ENCODE assay signal across 10 mouse cellular contexts in the genomic region with DNA sequence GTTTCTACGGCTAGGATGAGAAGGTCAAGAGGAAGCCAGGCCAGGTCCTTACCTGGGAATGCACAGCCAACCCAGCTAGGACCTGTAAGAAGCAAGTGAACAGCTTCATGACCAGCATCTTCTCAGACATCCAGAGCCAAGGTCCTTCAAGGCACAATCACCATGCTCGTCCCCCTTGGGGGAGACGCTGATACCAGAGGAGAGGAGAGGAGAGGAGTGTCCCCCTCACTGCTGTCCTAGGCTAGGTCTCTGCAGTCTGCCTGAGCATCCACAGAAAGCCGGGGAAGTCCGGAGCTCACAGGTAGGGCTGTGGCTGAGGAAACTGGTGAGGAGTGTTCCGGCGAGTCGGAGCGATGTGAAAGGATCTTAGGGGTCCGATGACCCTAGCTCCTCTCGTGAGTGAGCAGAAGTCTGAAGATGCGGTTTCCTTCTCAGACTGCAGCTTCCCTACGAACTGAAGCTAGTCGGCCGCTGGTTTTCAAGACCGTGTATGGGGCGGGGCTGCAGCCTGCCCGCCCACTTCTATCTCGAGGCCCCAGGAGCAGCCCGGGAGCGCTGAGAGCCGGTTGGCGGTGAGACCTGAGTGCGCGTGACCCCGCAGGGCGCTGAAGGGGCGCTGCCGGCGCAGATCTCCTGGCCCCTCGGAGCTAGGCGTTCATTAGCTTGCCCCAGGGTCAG. TPM values are rescaled to one million over a fixed set of nuclear protein-coding genes. Genes with fewer than 3 reads are reported as not detected.
DNase-seq lines count a peak whose midpoint lies in the region; ATAC-seq and TF ChIP-seq lines count a peak whose summit lies in the region.
"Had no signal": no experiment of that assay in that cellular context is flagged by ENCODE, and none has a peak within 500 bp of the region (broad histone marks: within the 10 kb centered on the region; RNA-seq: fewer than 3 reads in every experiment).

No protein-coding gene starts in this region.

- 3% methylated on average over 32 of the region's 32 CpGs for WGBS in heart, embryonic 10.5 days
- WGBS in kidney, postnatal 0 days: 2% methylated on average over 32 of the region's 32 CpGs

- no peak for TF ChIP-seq CTCF in kidney, postnatal 0 days (IDR thresholded peaks at IDR 0.05; ENCODE audit: low read depth)

- H3K36me3 ChIP-seq in heart, embryonic 10.5 days: no peaks in the 10 kb centered on the region
- H3K36me3 ChIP-seq in kidney, postnatal 0 days (ENCODE audit: insufficient read depth, low read length): no peaks in the 10 kb centered on the region

- DNase-seq in cerebellum, postnatal 25 days: peak; percentile 41 to 44
- DNase-seq in cerebellum, adult 8-10 months: no peak
- peak; percentile 50 for DNase-seq in c-Kit-positive CD71-positive TER-119-negative erythroid progenitor cells, embryonic 14.5 days (ENCODE audit: low read depth)
- DNase-seq in heart, embryonic 10.5 days (ENCODE audit: low spot score): no peak
- DNase-seq in kidney, postnatal 0 days (ENCODE audit: low spot score): peak; percentile 77
- DNase-seq in lung, postnatal 4 days: peak; percentile 64 to 67
- DNase-seq in spleen, postnatal 10 days (ENCODE audit: low spot score in 2 of 2): peak; percentile 27 to 52
- DNase-seq in right cerebral cortex, postnatal 10 days (ENCODE audit: low spot score in 2 of 2): no peak

- H3K4me3 ChIP-seq in heart, embryonic 10.5 days: peak overlapping the region; percentile 55
- peak overlapping the region; percentile 31 for H3K4me3 ChIP-seq in kidney, postnatal 0 days (replicated peaks; ENCODE audit: low read depth, low read length)

- peak overlapping the region; percentile 47 for H3K9ac ChIP-seq in kidney, postnatal 0 days (ENCODE audit: low read depth, low read length)

- H3K9me3 ChIP-seq in heart, embryonic 10.5 days: no peaks in the 10 kb centered on the region
- no peaks in the 10 kb centered on the region for H3K9me3 ChIP-seq in kidney, postnatal 0 days (replicated peaks; ENCODE audit: low read length)

- H3K27ac ChIP-seq in heart, embryonic 10.5 days: peak overlapping the region; percentile 88
- no peak overlapping the region for H3K27ac ChIP-seq in kidney, postnatal 0 days
- H3K27ac ChIP-seq: macrophage had no signal

- ATAC-seq in kidney, postnatal 0 days (replicated peaks; ENCODE audit: low FRiP score, low read depth): no peak; the same call in 1 of the 2 replicates
- ATAC-seq: Patski had no signal

- H3K27me3 ChIP-seq in heart, embryonic 10.5 days (ENCODE audit: insufficient read depth, poor library complexity, severe bottlenecking): peaks cover 52% of the 10 kb centered on the region
- H3K27me3 ChIP-seq in kidney, postnatal 0 days (ENCODE audit: insufficient read depth, low read length): no peaks in the 10 kb centered on the region; the same call in 1 of the 2 replicates
- H3K27me3 ChIP-seq: Patski had no signal

- peak overlapping the region; percentile 62 for H3K4me2 ChIP-seq in kidney, postnatal 0 days (ENCODE audit: low read length)

- H3K4me1 ChIP-seq in heart, embryonic 10.5 days: peaks cover 74% of the 10 kb centered on the region
- H3K4me1 ChIP-seq in kidney, postnatal 0 days (replicated peaks; ENCODE audit: insufficient read depth, low read length): peaks cover 27% of the 10 kb centered on the region

RNA-seq across cellular contexts. Expression of a gene that starts 0.6 kb away (rescaled TPM):
- polyA plus RNA-seq in heart, embryonic 10.5 days (2016; fragmentation: Nextera tagmentation; extraction: Ambion mirVana): 9.3 and 13.6 TPM in 2 replicates
- polyA plus RNA-seq in kidney, postnatal 0 days (2015; fragmentation: Nextera tagmentation; extraction: Ambion mirVana): 5.6 and 6.1 TPM in 2 replicates

RNA-seq across cellular contexts. Expression of a gene that starts 25.9 kb away (rescaled TPM):
- 1.4 and 1.5 TPM in 2 replicates for polyA plus RNA-seq in heart, embryonic 10.5 days (2016; fragmentation: Nextera tagmentation; extraction: Ambion mirVana)
- polyA plus RNA-seq in kidney, postnatal 0 days (2015; fragmentation: Nextera tagmentation; extraction: Ambion mirVana): 0.87 and 1.1 TPM in 2 replicates
- polyA plus RNA-seq: macrophage had no signal

RNA-seq across cellular contexts. Expression of a gene that starts 42.3 kb away (rescaled TPM):
- polyA plus RNA-seq in heart, embryonic 10.5 days (2016; fragmentation: Nextera tagmentation; extraction: Ambion mirVana): 71.5 and 91.3 TPM in 2 replicates
- polyA plus RNA-seq in kidney, postnatal 0 days (2015; fragmentation: Nextera tagmentation; extraction: Ambion mirVana): 76.0 and 82.0 TPM in 2 replicates

Comparison
In these comparisons a context has a peak if more than half of its experiments do, and no peak if none do; other contexts are left out.
1. DNase-seq: peak in cerebellum, postnatal 25 days (2 of 2), c-Kit-positive CD71-positive TER-119-negative erythroid progenitor cells, embryonic 14.5 days (single experiment), kidney, postnatal 0 days (single experiment), lung, postnatal 4 days (2 of 2) and spleen, postnatal 10 days (2 of 2); none in cerebellum, adult 8-10 months (single experiment), heart, embryonic 10.5 days (single experiment) and right cerebral cortex, postnatal 10 days (0 of 2).